Mouse (Mus musculus) forebrain, embryonic 13.5 days (tissue): ENCODE measurements around the gene Pdpk1. TPM values are rescaled to one million over a fixed set of nuclear protein-coding genes. Genes with fewer than 3 reads are reported as not detected.

ENCODE experiments used
- ATAC-seq: fragments of 200-750 bp; cut with Nextera tagmentation; 2 replicates; pipeline ENCODE4 v1.8.0; 2017
- H3K27ac ChIP-seq: fragments of 300-500 bp; sonication (generic); 2 replicates; pipeline ENCODE4 v1.5.1; 2015; ENCODE audit warnings: inconsistent platforms, mild to moderate bottlenecking, moderate library complexity
- H3K27me3 ChIP-seq: fragments of 300-500 bp; sonication (generic); 2 replicates; pipeline ENCODE4 v1.6.1; 2015; ENCODE audit warnings: mild to moderate bottlenecking, inconsistent platforms
- H3K36me3 ChIP-seq: fragments of 300-500 bp; sonication (generic); 2 replicates; pipeline ENCODE4 v1.6.1; 2015; ENCODE audit warnings: mild to moderate bottlenecking, inconsistent platforms; ENCODE audit not compliant: poor library complexity, severe bottlenecking
- H3K4me1 ChIP-seq: fragments of 300-500 bp; sonication (generic); 2 replicates; pipeline ENCODE4 v1.6.1; 2015; ENCODE audit warnings: inconsistent platforms
- H3K4me2 ChIP-seq: fragments of 300-500 bp; sonication (generic); 2 replicates; pipeline ENCODE4 v1.6.1; 2015; ENCODE audit warnings: inconsistent platforms, mild to moderate bottlenecking, moderate library complexity
- H3K4me3 ChIP-seq: fragments of 300-500 bp; sonication (generic); 2 replicates; pipeline ENCODE4 v1.5.1; 2015; ENCODE audit warnings: mild to moderate bottlenecking, inconsistent platforms
- H3K9ac ChIP-seq: fragments of 300-500 bp; sonication (generic); 2 replicates; pipeline ENCODE4 v1.6.1; 2015; ENCODE audit warnings: mild to moderate bottlenecking, inconsistent platforms
- H3K9me3 ChIP-seq: fragments of 300-500 bp; sonication (generic); replicated peaks from 2 replicates; pipeline ENCODE4 v1.6.1; 2016; ENCODE audit warnings: inconsistent platforms
- WGBS: fragments of 180-500 bp; shearing (Covaris S2); methylation state at CpG from one replicate; pipeline ENCODE4 v1.1.7; 2015; 5-methylcytosine and 5-hydroxymethylcytosine counted together
- polyA plus RNA-seq: library from polyadenylated mRNA; unstranded; fragments of >200 nt; fragmentation: Nextera tagmentation; extraction: Ambion mirVana; gene quantifications from 2 replicates; pipeline ENCODE4 v1.2.1, GENCODE M21; 2015

Gene Pdpk1
- polyA plus RNA-seq, 1 experiment from 2014 or later, result 49.7 TPM

DNA sequence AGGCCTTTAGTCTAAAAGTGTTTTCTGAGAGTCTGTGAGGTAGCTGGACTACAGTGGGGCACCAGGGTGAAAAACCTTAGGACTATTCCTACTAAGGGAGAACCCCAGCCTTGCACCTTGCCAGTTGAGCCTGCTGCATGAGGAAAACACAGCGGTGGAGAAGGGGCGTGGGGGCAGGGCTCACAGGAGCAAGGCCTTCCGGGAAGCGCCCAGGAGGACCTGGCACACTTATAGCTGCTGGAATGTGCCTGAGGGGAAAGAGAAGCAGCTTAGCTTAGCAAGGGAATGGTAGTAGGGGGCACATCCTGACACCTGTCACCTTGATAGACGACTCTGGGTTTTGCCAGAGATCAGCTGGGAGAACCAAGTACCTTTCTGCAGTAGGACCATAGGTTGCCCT lies 10.7 kb upstream of the Pdpk1 start:
- no peaks in the 10 kb centered on the region for H3K9me3 ChIP-seq
- no peak overlapping the region for H3K4me3 ChIP-seq
- no peaks in the 10 kb centered on the region for H3K27me3 ChIP-seq
- no peak overlapping the region for H3K27ac ChIP-seq
- H3K4me1 ChIP-seq, result peaks cover 12% of the 10 kb centered on the region
- ATAC-seq, result no peak
- WGBS, result 89% methylated on average over 5 of the region's 5 CpGs
- no peak overlapping the region for H3K9ac ChIP-seq
- peaks cover 25% of the 10 kb centered on the region for H3K36me3 ChIP-seq
- H3K4me2 ChIP-seq, result no peak overlapping the region

DNA sequence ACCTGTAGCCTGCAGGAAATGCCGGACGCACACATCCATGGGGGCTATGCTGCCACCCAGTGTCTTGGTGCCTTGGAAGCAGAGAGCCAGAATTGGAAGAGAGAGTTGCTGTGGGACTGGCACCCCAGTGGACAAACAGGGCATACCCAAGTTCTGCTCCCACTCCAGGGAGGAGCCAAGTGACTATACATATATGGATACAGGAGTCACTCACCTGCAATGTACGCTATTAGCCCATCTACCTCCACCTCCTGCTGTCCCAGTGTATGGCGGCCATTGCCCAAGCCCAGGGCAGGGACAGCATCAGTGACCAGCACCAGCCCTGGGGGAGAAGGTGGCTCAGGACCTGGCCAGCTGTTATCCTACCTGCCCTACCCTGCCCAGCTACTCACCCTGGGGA lies 6.8 kb upstream of the Pdpk1 start:
- no peak for ATAC-seq
- WGBS, result 99% methylated on average over 4 of the region's 4 CpGs
- H3K9ac ChIP-seq, result no peak overlapping the region
- H3K27ac ChIP-seq, result no peak overlapping the region
- H3K9me3 ChIP-seq, result no peaks in the 10 kb centered on the region
- H3K27me3 ChIP-seq, result no peaks in the 10 kb centered on the region
- peaks cover 2% of the 10 kb centered on the region for H3K4me1 ChIP-seq
- no peak overlapping the region for H3K4me3 ChIP-seq
- H3K36me3 ChIP-seq, result peaks cover 23% of the 10 kb centered on the region; the same call in 1 of the 2 replicates
- no peak overlapping the region for H3K4me2 ChIP-seq

GRCm38 (mm10) chr17:24157121-24157520 lies 6.4 kb upstream of the Pdpk1 start:
- peaks cover 3% of the 10 kb centered on the region; the same call in 1 of the 2 replicates for H3K4me1 ChIP-seq
- no peak overlapping the region for H3K4me3 ChIP-seq
- no peaks in the 10 kb centered on the region for H3K27me3 ChIP-seq
- H3K9me3 ChIP-seq, result no peaks in the 10 kb centered on the region
- H3K36me3 ChIP-seq, result peaks cover 23% of the 10 kb centered on the region; the same call in 1 of the 2 replicates
- ATAC-seq, result no peak
- no peak overlapping the region for H3K9ac ChIP-seq
- 93% methylated on average over 6 of the region's 6 CpGs for WGBS
- no peak overlapping the region for H3K27ac ChIP-seq
- no peak overlapping the region for H3K4me2 ChIP-seq

GRCm38 (mm10) chr17:24156394-24156793 lies 5.7 kb upstream of the Pdpk1 start:
- Histone ChIP-seq H3K4me2 (no peak overlapping the region), H3K4me1 (peaks cover 8% of the 10 kb centered on the region), H3K27ac (no peak overlapping the region), H3K36me3 (peaks cover 23% of the 10 kb centered on the region; the same call in 1 of the 2 replicates), H3K4me3 (no peak overlapping the region), H3K27me3 (no peaks in the 10 kb centered on the region), H3K9ac (no peak overlapping the region), H3K9me3 (no peaks in the 10 kb centered on the region)
- 90% methylated on average over 3 of the region's 3 CpGs for WGBS
- ATAC-seq, result no peak

DNA sequence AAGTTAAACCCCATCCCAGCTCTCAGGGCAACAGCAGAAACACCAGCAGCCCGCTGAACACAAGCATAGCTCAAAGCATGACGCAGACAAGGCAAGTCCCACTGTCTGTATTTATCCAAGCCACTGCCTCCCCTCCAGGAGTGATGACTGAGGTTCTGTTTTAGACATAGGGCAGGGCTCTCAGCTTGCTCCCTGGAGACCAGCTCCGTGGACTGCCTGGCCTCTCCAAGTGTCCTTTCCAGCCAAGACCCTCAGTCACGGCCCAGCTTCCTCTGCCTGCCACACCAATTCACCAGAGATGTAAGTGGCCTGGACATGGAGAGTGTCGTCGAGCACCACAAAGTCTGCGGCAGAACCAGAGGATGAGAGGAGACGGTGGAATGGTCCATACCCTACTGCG lies 5.0 kb upstream of the Pdpk1 start:
- 90% methylated on average over 9 of the region's 9 CpGs for WGBS
- Histone ChIP-seq H3K9me3 (no peaks in the 10 kb centered on the region), H3K4me2 (no peak overlapping the region), H3K4me1 (peaks cover 8% of the 10 kb centered on the region), H3K4me3 (no peak overlapping the region), H3K27ac (no peak overlapping the region), H3K9ac (no peak overlapping the region; the same call in 1 of the 2 replicates), H3K27me3 (no peaks in the 10 kb centered on the region), H3K36me3 (peaks cover 23% of the 10 kb centered on the region; the same call in 1 of the 2 replicates)
- ATAC-seq, result no peak

DNA sequence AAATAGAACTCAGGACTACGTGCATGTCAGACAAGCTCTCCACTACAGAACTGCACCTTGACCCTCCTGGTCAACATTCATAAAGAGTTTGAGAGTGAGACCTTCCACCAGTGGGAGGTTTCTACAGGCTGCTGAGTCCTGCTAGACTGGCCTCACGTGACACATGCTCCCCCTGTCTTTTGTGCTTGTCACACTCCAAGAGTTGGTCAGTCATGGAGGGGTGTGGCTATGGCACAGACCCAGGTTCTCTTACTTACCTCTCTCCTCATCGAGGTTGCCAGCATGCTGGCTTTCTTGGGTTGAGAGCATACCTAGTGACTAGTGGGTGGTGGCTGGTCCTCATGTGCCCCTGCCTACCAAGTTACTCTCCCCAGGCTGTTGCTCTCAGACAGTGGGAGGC lies 3.7 kb upstream of the Pdpk1 start:
- H3K4me2 ChIP-seq, result no peak overlapping the region
- no peak overlapping the region for H3K9ac ChIP-seq
- WGBS, result 80% methylated on average over 3 of the region's 3 CpGs
- H3K9me3 ChIP-seq, result no peaks in the 10 kb centered on the region
- no peak overlapping the region for H3K4me3 ChIP-seq
- no peaks in the 10 kb centered on the region for H3K27me3 ChIP-seq
- ATAC-seq, result no peak
- H3K4me1 ChIP-seq, result peaks cover 8% of the 10 kb centered on the region
- no peak overlapping the region for H3K27ac ChIP-seq
- H3K36me3 ChIP-seq, result peaks cover 23% of the 10 kb centered on the region; the same call in 1 of the 2 replicates

- Histone ChIP-seq H3K36me3 (peaks cover 14% of the 10 kb centered on the region; the same call in 1 of the 2 replicates), H3K4me3 (peak overlapping the region; percentile 32), H3K9ac (peak overlapping the region; percentile 55), H3K27ac (no peak overlapping the region), H3K9me3 (no peaks in the 10 kb centered on the region), H3K4me1 (peaks cover 8% of the 10 kb centered on the region), H3K27me3 (no peaks in the 10 kb centered on the region), H3K4me2 (peak overlapping the region; percentile 66)
- under 1% methylated on average over 26 of the region's 26 CpGs for WGBS
- ATAC-seq, result peak; percentile 90
These were observed 1.3 kb upstream of the Pdpk1 start for GRCm38 (mm10) chr17:24151890-24152563.

- Histone ChIP-seq H3K4me1 (peaks cover 8% of the 10 kb centered on the region), H3K27me3 (no peaks in the 10 kb centered on the region), H3K9me3 (no peaks in the 10 kb centered on the region), H3K9ac (peak overlapping the region; percentile 55; the same call in 1 of the 2 replicates), H3K4me3 (peak overlapping the region; percentile 32), H3K27ac (no peak overlapping the region), H3K4me2 (peak overlapping the region; percentile 66), H3K36me3 (peaks cover 12% of the 10 kb centered on the region; the same call in 1 of the 2 replicates)
- WGBS, result 13% methylated on average over 7 of the region's 7 CpGs
- ATAC-seq, result no peak
These were observed 658 bp upstream of the Pdpk1 start for GRCm38 (mm10) chr17:24151382-24151781.

- Histone ChIP-seq H3K4me3 (no peak overlapping the region), H3K9ac (no peak overlapping the region), H3K4me2 (no peak overlapping the region), H3K36me3 (peaks cover 1% of the 10 kb centered on the region; the same call in 1 of the 2 replicates), H3K27ac (no peak overlapping the region), H3K27me3 (no peaks in the 10 kb centered on the region), H3K9me3 (no peaks in the 10 kb centered on the region), H3K4me1 (peaks cover 8% of the 10 kb centered on the region)
- no peak for ATAC-seq
- 86% methylated on average over 7 of the region's 7 CpGs for WGBS
These were observed 1.3 kb downstream of the Pdpk1 start for GRCm38 (mm10) chr17:24149421-24149820.

- Histone ChIP-seq H3K9me3 (no peaks in the 10 kb centered on the region), H3K27me3 (no peaks in the 10 kb centered on the region), H3K9ac (no peak overlapping the region), H3K4me2 (no peak overlapping the region), H3K4me1 (peaks cover 21% of the 10 kb centered on the region), H3K4me3 (no peak overlapping the region), H3K36me3 (no peaks in the 10 kb centered on the region; the same call in 1 of the 2 replicates), H3K27ac (no peak overlapping the region)
- WGBS, result 47% methylated on average over 2 of the region's 2 CpGs
- no peak for ATAC-seq
These were observed 7.8 kb downstream of the Pdpk1 start for GRCm38 (mm10) chr17:24142897-24143296.

GRCm38 (mm10) chr17:24141425-24141920 lies 9.3 kb downstream of the Pdpk1 start:
- Histone ChIP-seq H3K36me3 (no peaks in the 10 kb centered on the region; the same call in 1 of the 2 replicates), H3K9me3 (no peaks in the 10 kb centered on the region), H3K27ac (peak overlapping the region; percentile 85), H3K4me3 (peak overlapping the region; percentile 99), H3K27me3 (no peaks in the 10 kb centered on the region), H3K4me2 (peak overlapping the region; percentile 89), H3K4me1 (peaks cover 27% of the 10 kb centered on the region), H3K9ac (peak overlapping the region; percentile 93)
- under 1% methylated on average over 55 of the region's 57 CpGs for WGBS
- ATAC-seq, result peak; percentile 98

GRCm38 (mm10) chr17:24140845-24141424 lies 9.8 kb downstream of the Pdpk1 start:
- H3K4me2 ChIP-seq, result peak overlapping the region; percentile 89
- peak; percentile 33 for ATAC-seq
- H3K9ac ChIP-seq, result peak overlapping the region; percentile 93
- H3K4me1 ChIP-seq, result peaks cover 27% of the 10 kb centered on the region
- peak overlapping the region; percentile 99 for H3K4me3 ChIP-seq
- peak overlapping the region; percentile 85 for H3K27ac ChIP-seq
- WGBS, result 1% methylated on average over 43 of the region's 43 CpGs
- no peaks in the 10 kb centered on the region for H3K9me3 ChIP-seq
- no peaks in the 10 kb centered on the region; the same call in 1 of the 2 replicates for H3K36me3 ChIP-seq
- no peaks in the 10 kb centered on the region for H3K27me3 ChIP-seq
